Mouse (Mus musculus): ENCODE data around the gene Rnf157.

DNA sequence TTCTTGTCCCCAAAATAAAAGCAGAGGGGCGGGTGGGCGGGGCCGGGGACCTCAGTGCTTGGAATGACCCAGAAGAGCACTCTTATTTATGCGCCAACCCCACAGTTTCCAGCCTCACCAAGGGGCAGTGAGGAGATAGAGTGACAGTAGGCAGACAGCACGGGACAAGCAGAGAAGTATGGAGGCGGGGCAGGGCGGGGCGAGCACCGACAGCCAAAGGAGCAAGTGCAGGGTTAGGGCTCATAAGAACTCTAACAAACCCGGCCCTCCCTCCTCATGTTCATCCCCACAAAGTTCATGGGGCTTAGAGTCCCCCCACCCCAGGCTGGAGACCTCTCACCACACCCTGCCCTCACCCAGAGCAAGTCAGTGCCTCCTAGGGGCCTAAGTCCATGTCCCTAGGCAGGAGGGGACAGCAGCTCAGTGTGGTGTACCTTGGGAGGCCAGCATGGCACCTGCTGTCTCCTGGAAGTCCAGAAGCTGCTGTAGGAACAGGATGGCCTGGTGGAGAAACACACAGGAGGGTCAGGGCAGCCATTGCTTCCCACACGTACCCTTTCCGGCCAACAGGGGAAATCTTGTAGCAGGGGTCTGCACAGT lies 119.2 kb downstream of the Rnf157 start:
- no peak for TF ChIP-seq POLR2A (IDR thresholded peaks at IDR 0.05; ENCODE audit: low read depth, low read length)
- TF ChIP-seq CTCF (IDR thresholded peaks at IDR 0.05; ENCODE audit: extremely low read depth, insufficient read length, insufficient replicate concordance, low read depth, low read length): no peak
